Mouse (Mus musculus) lung, postnatal 0 days (tissue): ENCODE data around the gene Cdk19. TPM values are rescaled to one million over a fixed set of nuclear protein-coding genes. Genes with fewer than 3 reads are reported as not detected.

Experiments used
- ATAC-seq: fragments of 200-750 bp; cut with Nextera tagmentation; 2 replicates; pipeline ENCODE4 v1.8.0; 2017; ENCODE audit warnings: moderate library complexity
- DNase-seq: peaks from one replicate; pipeline ENCODE4 v3.0.0-alpha.2; 2016; ENCODE audit warnings: low spot score
- H3K27ac ChIP-seq: fragments of 300-500 bp; sonication (generic); 2 replicates; pipeline ENCODE4 v1.5.1; 2014; ENCODE audit warnings: antibody characterized with exemption, mild to moderate bottlenecking, low read length, mixed read lengths
- H3K27me3 ChIP-seq: fragments of 300-500 bp; sonication (generic); replicated peaks from 2 replicates; pipeline ENCODE4 v1.6.1; 2014; ENCODE audit warnings: low read length, mixed read lengths; ENCODE audit not compliant: insufficient read depth
- H3K36me3 ChIP-seq: fragments of 300-500 bp; sonication (generic); 2 replicates; pipeline ENCODE4 v1.6.1; 2014; ENCODE audit warnings: low read length, mixed read lengths; ENCODE audit not compliant: insufficient read depth
- H3K4me1 ChIP-seq: fragments of 300-500 bp; sonication (generic); 2 replicates; pipeline ENCODE4 v1.6.1; 2014; ENCODE audit warnings: antibody characterized with exemption, low read depth, low read length, mixed read lengths; ENCODE audit not compliant: insufficient read depth
- H3K4me2 ChIP-seq: fragments of 300-500 bp; sonication (generic); replicated peaks from 2 replicates; pipeline ENCODE4 v1.6.1; 2014; ENCODE audit warnings: low read depth, mild to moderate bottlenecking, low read length, moderate library complexity, mixed read lengths
- H3K4me3 ChIP-seq: fragments of 300-500 bp; sonication (generic); 2 replicates; pipeline ENCODE4 v1.5.1; 2014; ENCODE audit warnings: low read depth, low read length
- H3K9ac ChIP-seq: fragments of 300-500 bp; sonication (generic); replicated peaks from 2 replicates; pipeline ENCODE4 v1.6.1; 2014; ENCODE audit warnings: low read depth, mild to moderate bottlenecking
- H3K9me3 ChIP-seq: fragments of 300-500 bp; sonication (generic); 2 replicates; pipeline ENCODE4 v1.6.1; 2016; ENCODE audit warnings: low read length, mixed read lengths
- CTCF ChIP-seq: IDR thresholded peaks from 2 replicates; pipeline ENCODE4 v1.5.1; 2016; ENCODE audit warnings: antibody characterized with exemption, mild to moderate bottlenecking
- EP300 ChIP-seq: IDR thresholded peaks from 2 replicates; pipeline ENCODE4 v1.6.1; 2016; ENCODE audit warnings: antibody characterized with exemption, mild to moderate bottlenecking, control low read depth
- WGBS: fragments of 180-500 bp; shearing (Covaris S2); extraction: QIAGEN DNeasy Blood & Tissue Kit; methylation state at CpG from one replicate; pipeline ENCODE4 v1.1.7; 2014; 5-methylcytosine and 5-hydroxymethylcytosine counted together
- polyA plus RNA-seq: library from polyadenylated mRNA; unstranded; fragments of >200 nt; fragmentation: Nextera tagmentation; extraction: Ambion mirVana; gene quantifications from 2 replicates; pipeline ENCODE4 v1.2.1, GENCODE M21; 2015

The Cdk19 gene
- polyA plus RNA-seq, 1 experiment from 2014 or later: 6.7 TPM

- H3K9me3 ChIP-seq: no peaks in the 10 kb centered on the region
- WGBS: 96% methylated on average over 1 of the region's 1 CpGs
- TF ChIP-seq CTCF: peak; percentile 35
- TF ChIP-seq EP300: no peak
- no peaks in the 10 kb centered on the region for H3K36me3 ChIP-seq
- H3K4me2 ChIP-seq: no peak overlapping the region
- H3K27me3 ChIP-seq: no peaks in the 10 kb centered on the region
- ATAC-seq (no peak), DNase-seq (no peak)
- H3K27ac ChIP-seq: no peak overlapping the region
- no peaks in the 10 kb centered on the region for H3K4me1 ChIP-seq
- no peak overlapping the region for H3K4me3 ChIP-seq
- H3K9ac ChIP-seq: no peak overlapping the region
Observed at GRCm38 (mm10) chr10:40305989-40306388, 33.4 kb upstream of the Cdk19 start.

GRCm38 (mm10) chr10:40307826-40308583 lies 31.4 kb upstream of the Cdk19 start:
- ATAC-seq: peak; percentile 71

GRCm38 (mm10) chr10:40309884-40310635 lies 29.3 kb upstream of the Cdk19 start:
- H3K9ac ChIP-seq: no peak overlapping the region
- DNase-seq: peak; percentile 35
- H3K36me3 ChIP-seq: no peaks in the 10 kb centered on the region
- H3K4me1 ChIP-seq: no peaks in the 10 kb centered on the region
- peak; percentile 33 for ATAC-seq
- no peak overlapping the region for H3K4me2 ChIP-seq
- H3K9me3 ChIP-seq: no peaks in the 10 kb centered on the region
- H3K27ac ChIP-seq: no peak overlapping the region
- H3K4me3 ChIP-seq: no peak overlapping the region
- H3K27me3 ChIP-seq: no peaks in the 10 kb centered on the region
- WGBS: 66% methylated on average over 6 of the region's 6 CpGs
- TF ChIP-seq CTCF (no peak), EP300 (no peak)

More at GRCm38 (mm10) chr10:40307826-40308583, 31.4 kb upstream of the Cdk19 start:
- H3K4me2 ChIP-seq: no peak overlapping the region
- peak; percentile 41 for DNase-seq
- H3K4me1 ChIP-seq: no peaks in the 10 kb centered on the region
- H3K27me3 ChIP-seq: no peaks in the 10 kb centered on the region
- no peak overlapping the region for H3K9ac ChIP-seq
- no peak overlapping the region for H3K27ac ChIP-seq
- H3K36me3 ChIP-seq: no peaks in the 10 kb centered on the region
- no peak overlapping the region for H3K4me3 ChIP-seq
- 51% methylated on average over 4 of the region's 4 CpGs for WGBS
- no peaks in the 10 kb centered on the region for H3K9me3 ChIP-seq
- no peak for TF ChIP-seq EP300
- no peak for TF ChIP-seq CTCF

GRCm38 (mm10) chr10:40312781-40313180 lies 26.6 kb upstream of the Cdk19 start:
- DNase-seq (no peak), ATAC-seq (no peak)
- Histone ChIP-seq H3K27me3 (no peaks in the 10 kb centered on the region), H3K9me3 (no peaks in the 10 kb centered on the region), H3K4me3 (no peak overlapping the region), H3K27ac (no peak overlapping the region), H3K9ac (no peak overlapping the region), H3K4me2 (no peak overlapping the region), H3K4me1 (no peaks in the 10 kb centered on the region), H3K36me3 (no peaks in the 10 kb centered on the region)
- TF ChIP-seq EP300: no peak
- no peak for TF ChIP-seq CTCF
- WGBS: 72% methylated on average over 4 of the region's 4 CpGs

- no peaks in the 10 kb centered on the region for H3K4me1 ChIP-seq
- H3K9me3 ChIP-seq: no peaks in the 10 kb centered on the region
- no peaks in the 10 kb centered on the region for H3K36me3 ChIP-seq
- H3K27me3 ChIP-seq: no peaks in the 10 kb centered on the region
- DNase-seq (peak; percentile 28), ATAC-seq (no peak)
- H3K9ac ChIP-seq: no peak overlapping the region
- TF ChIP-seq EP300: no peak
- TF ChIP-seq CTCF: no peak
- H3K4me3 ChIP-seq: no peak overlapping the region
- WGBS: 36% methylated on average over 7 of the region's 7 CpGs
- H3K27ac ChIP-seq: no peak overlapping the region
- H3K4me2 ChIP-seq: no peak overlapping the region
Observed at GRCm38 (mm10) chr10:40316841-40317585, 22.4 kb upstream of the Cdk19 start.

- no peak for DNase-seq
- Histone ChIP-seq H3K9me3 (no peaks in the 10 kb centered on the region), H3K4me1 (no peaks in the 10 kb centered on the region), H3K27me3 (no peaks in the 10 kb centered on the region), H3K4me3 (no peak overlapping the region), H3K27ac (no peak overlapping the region), H3K9ac (no peak overlapping the region), H3K4me2 (no peak overlapping the region), H3K36me3 (no peaks in the 10 kb centered on the region)
- TF ChIP-seq EP300: no peak
- no peak for TF ChIP-seq CTCF
- ATAC-seq: no peak
- 88% methylated on average over 10 of the region's 10 CpGs for WGBS
Observed at GRCm38 (mm10) chr10:40320306-40320705, 19.1 kb upstream of the Cdk19 start.
